Mouse (Mus musculus): ENCODE data around the gene Hbb-bt.

DNA sequence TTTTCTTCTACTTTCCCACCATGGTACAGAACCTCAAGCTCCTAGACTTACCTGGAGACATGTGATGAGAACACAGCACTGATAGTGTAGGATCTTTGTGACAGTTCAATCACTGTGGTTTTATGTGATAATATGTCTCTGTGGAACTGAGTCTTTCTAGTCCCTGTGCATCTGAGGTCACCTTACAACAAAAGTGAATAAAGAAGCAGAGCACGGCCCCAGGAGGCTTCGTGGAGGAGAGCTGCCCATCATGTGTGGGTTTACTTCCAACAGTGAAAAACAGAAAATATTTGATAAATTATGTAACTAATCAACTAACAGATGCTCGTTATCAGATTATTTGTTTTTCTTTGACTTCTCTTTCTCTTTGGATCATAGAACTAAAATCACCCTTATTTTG is 34.2 kb downstream of the Hbb-bt start, which contains the start of gene Olfr68:
- TF ChIP-seq POLR2A (IDR thresholded peaks at IDR 0.05; ENCODE audit: borderline replicate concordance, low read depth, low read length) (no peak), CTCF (IDR thresholded peaks at IDR 0.05; ENCODE audit: low read depth, low read length) (no peak)
